Mouse (Mus musculus) CH12.LX (cell line): ENCODE data around the gene Suz12. TPM values are rescaled to one million over a fixed set of nuclear protein-coding genes. Genes with fewer than 3 reads are reported as not detected.
A peak's percentile ranks its signal among the peaks of the same experiment; 100 is the strongest.

Experiments used
- DNase-seq: peaks from one replicate; pipeline ENCODE4 v3.0.0-alpha.2; 2013; ENCODE audit errors: extremely low read depth
- H3K27ac ChIP-seq: 2 replicates; pipeline ENCODE4 v1.5.1; 2012; ENCODE audit warnings: low read depth, mild to moderate bottlenecking, control low read depth, moderate library complexity; ENCODE audit not compliant: insufficient read depth
- H3K27me3 ChIP-seq: replicated peaks from 2 replicates; pipeline ENCODE3; 2012; ENCODE audit warnings: inconsistent platforms
- H3K36me3 ChIP-seq, 2 experiments: replicated peaks in 1 of 2; 2 replicates each; pipeline versions ENCODE3 to v1.6.1; 2012; ENCODE audit warnings: inconsistent platforms in 1 of 2, low read length in 1 of 2, mild to moderate bottlenecking in 1 of 2, mixed read lengths in 1 of 2, moderate library complexity in 1 of 2; ENCODE audit not compliant: control insufficient read depth in 1 of 2, insufficient read depth in 1 of 2
- H3K4me1 ChIP-seq, 2 experiments: 2 replicates each; pipeline ENCODE4 v1.6.1; 2012; ENCODE audit warnings: inconsistent platforms in 1 of 2, moderate library complexity in 1 of 2; ENCODE audit not compliant: insufficient read depth in 2 of 2, control insufficient read depth in 1 of 2
- H3K4me2 ChIP-seq: 2 replicates; pipeline ENCODE4 v1.6.1; 2012; ENCODE audit warnings: low read depth, mild to moderate bottlenecking, control low read depth; ENCODE audit not compliant: poor library complexity, insufficient read depth, severe bottlenecking
- H3K4me3 ChIP-seq, 3 experiments: fragments of 150-350 bp in 1 of 3; sonication (generic) in 1 of 3; replicated peaks in 1 of 3; 2 replicates each; pipeline versions ENCODE3 to v1.5.1; 2011 to 2012; ENCODE audit warnings: low read depth in 2 of 3, low read length in 2 of 3, mild to moderate bottlenecking in 2 of 3, moderate library complexity in 2 of 3, control low read depth in 1 of 3, improper control_type of control experiment in 1 of 3, inconsistent platforms in 1 of 3, mixed read lengths in 1 of 3; ENCODE audit not compliant: poor library complexity in 1 of 3
- H3K79me2 ChIP-seq: replicated peaks from 2 replicates; pipeline ENCODE4 v1.6.1; 2012; ENCODE audit warnings: mild to moderate bottlenecking, moderate library complexity; ENCODE audit not compliant: control insufficient read depth, poor library complexity, insufficient read depth, severe bottlenecking; ENCODE audit errors: extremely low read depth
- H3K9ac ChIP-seq: 2 replicates; pipeline ENCODE4 v1.6.1; 2012; ENCODE audit warnings: low read depth, mild to moderate bottlenecking, control low read depth, moderate library complexity; ENCODE audit not compliant: insufficient read depth
- H3K9me3 ChIP-seq: replicated peaks from 2 replicates; pipeline ENCODE3; 2012; ENCODE audit warnings: low read length, inconsistent platforms, mixed read lengths
- BHLHE40 ChIP-seq: IDR thresholded peaks from 2 replicates; pipeline ENCODE4 v1.6.1; 2011; ENCODE audit warnings: mild to moderate bottlenecking, low read depth, low read length, improper control_type of control experiment
- CHD1 ChIP-seq: IDR thresholded peaks from 2 replicates; pipeline ENCODE4 v1.6.1; 2012; ENCODE audit warnings: low read depth, low read length, improper control_type of control experiment, inconsistent platforms
- CHD2 ChIP-seq: IDR thresholded peaks from 2 replicates; pipeline ENCODE4 v1.6.1; 2011; ENCODE audit warnings: low read length, improper control_type of control experiment
- CTCF ChIP-seq, 2 experiments: IDR thresholded peaks in 1 of 2; conservative IDR thresholded peaks in 1 of 2; 2 replicates each; pipeline ENCODE4 v1.5.1; 2011 to 2012; ENCODE audit warnings: low read depth in 2 of 2, low read length in 2 of 2, improper control_type of control experiment in 1 of 2, inconsistent platforms in 1 of 2, mild to moderate bottlenecking in 1 of 2, moderate library complexity in 1 of 2
- E2F4 ChIP-seq: IDR thresholded peaks from 2 replicates; pipeline ENCODE4 v1.6.1; 2011; ENCODE audit warnings: low read depth, low read length, improper control_type of control experiment; ENCODE audit not compliant: insufficient replicate concordance
- EP300 ChIP-seq: IDR thresholded peaks from 2 replicates; pipeline ENCODE4 v1.6.1; 2011; ENCODE audit warnings: low read length, improper control_type of control experiment
- ETS1 ChIP-seq: conservative IDR thresholded peaks from 2 replicates; pipeline ENCODE4 v1.6.1; 2012; ENCODE audit warnings: low read depth, mild to moderate bottlenecking, inconsistent platforms, low read length, improper control_type of control experiment, moderate library complexity
- GABPA ChIP-seq: IDR thresholded peaks from 2 replicates; pipeline ENCODE4 v1.6.1; 2012; ENCODE audit warnings: low read depth, low read length, improper control_type of control experiment, inconsistent platforms; ENCODE audit not compliant: insufficient replicate concordance
- HCFC1 ChIP-seq: IDR thresholded peaks from 2 replicates; pipeline ENCODE4 v1.6.1; 2012; ENCODE audit warnings: low read depth, mild to moderate bottlenecking, inconsistent platforms, low read length, improper control_type of control experiment
- IRF4 ChIP-seq: IDR thresholded peaks from 2 replicates; pipeline ENCODE4 v1.6.1; 2014; ENCODE audit warnings: low read depth, mild to moderate bottlenecking, inconsistent platforms, low read length, improper control_type of control experiment
- JUND ChIP-seq: conservative IDR thresholded peaks from 2 replicates; pipeline ENCODE4 v1.6.1; 2011; ENCODE audit warnings: low read depth, low read length, improper control_type of control experiment
- MAFK ChIP-seq: IDR thresholded peaks from 2 replicates; pipeline ENCODE4 v1.6.1; 2011; ENCODE audit warnings: low read length, improper control_type of control experiment; ENCODE audit not compliant: insufficient replicate concordance
- MAX ChIP-seq: IDR thresholded peaks from 2 replicates; pipeline ENCODE4 v1.6.1; 2011; ENCODE audit warnings: low read length, improper control_type of control experiment
- MAZ ChIP-seq: IDR thresholded peaks from 2 replicates; pipeline ENCODE4 v1.6.1; 2012; ENCODE audit warnings: low read depth, mild to moderate bottlenecking, inconsistent platforms, low read length, improper control_type of control experiment, moderate library complexity
- MEF2A ChIP-seq: IDR thresholded peaks from 2 replicates; pipeline ENCODE4 v1.6.1; 2014; ENCODE audit warnings: low read depth, mild to moderate bottlenecking, inconsistent platforms, low read length, improper control_type of control experiment, borderline replicate concordance
- MXI1 ChIP-seq: IDR thresholded peaks from 2 replicates; pipeline ENCODE4 v1.6.1; 2011; ENCODE audit warnings: mild to moderate bottlenecking, low read depth, low read length, improper control_type of control experiment
- MYC ChIP-seq: IDR thresholded peaks from 2 replicates; pipeline ENCODE4 v1.6.1; 2011; ENCODE audit warnings: low read depth, mild to moderate bottlenecking, improper control_type of control experiment, low read length
- NELFE ChIP-seq: IDR thresholded peaks from 2 replicates; pipeline ENCODE4 v1.6.1; 2011; ENCODE audit warnings: low read depth, low read length, improper control_type of control experiment
- NRF1 ChIP-seq: IDR thresholded peaks from 2 replicates; pipeline ENCODE4 v1.6.1; 2014; ENCODE audit warnings: low read depth, mild to moderate bottlenecking, inconsistent platforms, low read length, improper control_type of control experiment, moderate library complexity
- POLR2A ChIP-seq: IDR thresholded peaks from 2 replicates; pipeline ENCODE4 v1.6.1; 2011; ENCODE audit warnings: low read depth, mild to moderate bottlenecking, improper control_type of control experiment, low read length
- POLR2AphosphoS2 ChIP-seq: IDR thresholded peaks from 2 replicates; pipeline ENCODE4 v1.6.1; 2011; ENCODE audit warnings: low read depth, low read length, improper control_type of control experiment
- RAD21 ChIP-seq: IDR thresholded peaks from 2 replicates; pipeline ENCODE4 v1.6.1; 2011; ENCODE audit warnings: low read depth, mild to moderate bottlenecking, low read length, improper control_type of control experiment, moderate library complexity
- SIN3A ChIP-seq: IDR thresholded peaks from 2 replicates; pipeline ENCODE4 v1.6.1; 2012; ENCODE audit warnings: low read length, improper control_type of control experiment, inconsistent platforms
- SMC3 ChIP-seq: IDR thresholded peaks from 2 replicates; pipeline ENCODE4 v1.6.1; 2011; ENCODE audit warnings: low read depth, low read length, improper control_type of control experiment
- TBP ChIP-seq: conservative IDR thresholded peaks from 2 replicates; pipeline ENCODE4 v1.6.1; 2011; ENCODE audit warnings: low read depth, low read length, improper control_type of control experiment
- TCF12 ChIP-seq: IDR thresholded peaks from 2 replicates; pipeline ENCODE4 v1.6.1; 2014; ENCODE audit warnings: low read depth, mild to moderate bottlenecking, inconsistent platforms, low read length, improper control_type of control experiment
- USF1 ChIP-seq: IDR thresholded peaks from 2 replicates; pipeline ENCODE4 v1.6.1; 2014; ENCODE audit warnings: low read depth, mild to moderate bottlenecking, inconsistent platforms, low read length, improper control_type of control experiment
- USF2 ChIP-seq: conservative IDR thresholded peaks from 2 replicates; pipeline ENCODE4 v1.6.1; 2011; ENCODE audit warnings: low read depth, low read length, improper control_type of control experiment
- ZC3H11A ChIP-seq: IDR thresholded peaks from 2 replicates; pipeline ENCODE4 v1.6.1; 2012; ENCODE audit warnings: low read depth, mild to moderate bottlenecking, inconsistent platforms, low read length, improper control_type of control experiment
- ZKSCAN1 ChIP-seq: IDR thresholded peaks from 2 replicates; pipeline ENCODE4 v1.6.1; 2012; ENCODE audit warnings: low read depth, inconsistent platforms, low read length, improper control_type of control experiment, borderline replicate concordance
- ZMIZ1 ChIP-seq: IDR thresholded peaks from 2 replicates; pipeline ENCODE4 v1.6.1; 2012; ENCODE audit warnings: low read depth, mild to moderate bottlenecking, inconsistent platforms, low read length, improper control_type of control experiment
- ZNF384 ChIP-seq: IDR thresholded peaks from 2 replicates; pipeline ENCODE4 v1.6.1; 2012; ENCODE audit warnings: low read depth, low read length, improper control_type of control experiment, inconsistent platforms
- dilution Hi-C: fragments of 300-500 bp; cut with MboI; formaldehyde crosslinking; loops from 2 replicates; pipeline ENCODE4 v1.14.3; 2020; ENCODE audit warnings: low sequenced_read_pairs; ENCODE audit not compliant: extremely low pct_unique_long_range_greater_than_20kb, extremely low pct_ligation_motif_present
- in situ Hi-C: fragments of 300-500 bp; cut with MboI; formaldehyde crosslinking; loops from 3 replicates; pipeline ENCODE4 v1.14.3; 2019; ENCODE audit warnings: low sequenced_read_pairs, low pct_ligation_motif_present, low pct_unique_long_range_greater_than_20kb, mixed read lengths
- polyA plus RNA-seq: library from polyadenylated mRNA; unstranded; fragments of >175 nt; gene quantifications from 2 replicates; pipeline ENCODE4 v1.2.1, GENCODE M21; 2012; ENCODE audit warnings: low read depth; ENCODE audit not compliant: insufficient read length
- total RNA-seq, 2 experiments: library from RNA; depleted of rRNA; stranded (reverse); fragments of 300-350 nt in 1 of 2; fragments of >200 nt in 1 of 2; gene quantifications; 2 replicates each; pipeline ENCODE4 v1.2.3; 2012 to 2014

Gene Suz12
- total and polyA plus RNA-seq, 3 experiments = 56.7 to 160 (median 124) TPM

GRCm38 (mm10) chr11:80042615-80043418, 49.9 kb downstream of the Suz12 start (continued):
- no peak for TF ChIP-seq GABPA
- TF ChIP-seq SIN3A = peak; percentile 87
- 0 out of 2 replicates have a peak, but pooled peaks have one; percentile 54 for TF ChIP-seq MAZ
- TF ChIP-seq BHLHE40 = peak; percentile 49
- peak; percentile 89; the same call in 1 of the 2 replicates for TF ChIP-seq CHD1
- 0 out of 2 replicates have a peak, but pooled peaks have one; percentile 5 for TF ChIP-seq MAX
- no peak for TF ChIP-seq NELFE
- TF ChIP-seq MAFK = no peak
- TF ChIP-seq USF2 = no peak
- TF ChIP-seq ZMIZ1 = no peak
- TF ChIP-seq USF1 = no peak
- no peak for TF ChIP-seq MEF2A
- no peak; the same call in 1 of the 2 replicates for TF ChIP-seq NRF1
- TF ChIP-seq CTCF (conservative IDR thresholded peaks at IDR 0.05 in 1 of 2, IDR thresholded peaks at IDR 0.05 in 1 of 2; ENCODE audit: low read depth in 2 of 2, low read length in 2 of 2) = peak; percentile 65 to 94; a peak in 3 of 4 replicates
- peak; percentile 37 for TF ChIP-seq ZC3H11A
- peak; percentile 50; the same call in 1 of the 2 replicates for TF ChIP-seq IRF4
- no peak; the same call in 1 of the 2 replicates for TF ChIP-seq POLR2A
- TF ChIP-seq ZKSCAN1 = no peak
- TF ChIP-seq ZNF384 = peak; percentile 57
- peak; percentile 22; the same call in 1 of the 2 replicates for TF ChIP-seq MXI1

GRCm38 (mm10) chr11:80043419-80043817, 50.5 kb downstream of the Suz12 start:
- peak; percentile 92 for DNase-seq
- no peaks in the 10 kb centered on the region for H3K9me3 ChIP-seq
- peaks cover 20 to 43% of the 10 kb centered on the region in 2 experiments for H3K36me3 ChIP-seq
- dilution Hi-C loops (no loop called here), in situ Hi-C loops (loop anchor here (5.0 kb wide), 2 partner anchors 39 to 99 kb away; partner anchors contain the start of genes Crlf3 and Tefm)
- TF ChIP-seq MAX (peak; percentile 58), ETS1 (peak; percentile 94), TCF12 (peak; percentile 74; the same call in 1 of the 2 replicates), ZMIZ1 (no peak), ZNF384 (no peak), POLR2AphosphoS2 (peak; percentile 66; the same call in 1 of the 2 replicates), E2F4 (no peak), MEF2A (peak; percentile 91), EP300 (peak; percentile 84), GABPA (no peak), CHD1 (no peak), SMC3 (0 out of 2 replicates have a peak, but pooled peaks have one; percentile 5), CHD2 (peak; percentile 70), HCFC1 (0 out of 2 replicates have a peak, but pooled peaks have one; percentile 8), BHLHE40 (peak; percentile 65), MAZ (0 out of 2 replicates have a peak, but pooled peaks have one; percentile 33), SIN3A (peak; percentile 15; the same call in 1 of the 2 replicates), USF2 (no peak), MYC (peak; percentile 71), TBP (no peak), IRF4 (peak; percentile 89), JUND (no peak), ZC3H11A (no peak), RAD21 (peak; percentile 47), CTCF (conservative IDR thresholded peaks at IDR 0.05 in 1 of 2, IDR thresholded peaks at IDR 0.05 in 1 of 2; ENCODE audit: low read depth in 2 of 2, low read length in 2 of 2) (peak in 1 of 2 experiments; percentile 42; a peak in 2 of 4 replicates)
- peak overlapping the region; percentile 89 for H3K4me2 ChIP-seq
- peak overlapping the region; percentile 81 for H3K27ac ChIP-seq
- no peaks in the 10 kb centered on the region for H3K79me2 ChIP-seq
- peak overlapping the region in 1 of 3 experiments; percentile 23 for H3K4me3 ChIP-seq
- H3K9ac ChIP-seq = peak overlapping the region; percentile 27
- H3K27me3 ChIP-seq = no peaks in the 10 kb centered on the region
- H3K4me1 ChIP-seq = peaks cover 12 to 39% of the 10 kb centered on the region in 2 experiments
